Mouse (Mus musculus): ENCODE results near the gene 4933430I17Rik.
"Not testable (repeated sequence)": the region's sequence is repeated elsewhere in the genome, so short reads cannot be mapped to it uniquely, and the experiment has no call there.

GRCm38 (mm10) chr4:62593546-62594240 is 68.5 kb downstream of the 4933430I17Rik start:
- 0 out of 2 replicates have a peak, but pooled peaks have one; percentile 9 for TF ChIP-seq POLR2A (IDR thresholded peaks at IDR 0.05; ENCODE audit: low read depth, low read length)
- TF ChIP-seq CTCF (IDR thresholded peaks at IDR 0.05; ENCODE audit: extremely low read depth, insufficient read depth, insufficient read length, insufficient replicate concordance): not testable (repeated sequence)

Data from spleen, adult 2 months (tissue).